Mouse (Mus musculus): Measurements from ENCODE around the gene Npnt. TPM values are rescaled to one million over a fixed set of nuclear protein-coding genes. Genes with fewer than 3 reads are reported as not detected.

Npnt gene
- polyA plus RNA-seq, 1 experiment, result 0.87 TPM

DNA sequence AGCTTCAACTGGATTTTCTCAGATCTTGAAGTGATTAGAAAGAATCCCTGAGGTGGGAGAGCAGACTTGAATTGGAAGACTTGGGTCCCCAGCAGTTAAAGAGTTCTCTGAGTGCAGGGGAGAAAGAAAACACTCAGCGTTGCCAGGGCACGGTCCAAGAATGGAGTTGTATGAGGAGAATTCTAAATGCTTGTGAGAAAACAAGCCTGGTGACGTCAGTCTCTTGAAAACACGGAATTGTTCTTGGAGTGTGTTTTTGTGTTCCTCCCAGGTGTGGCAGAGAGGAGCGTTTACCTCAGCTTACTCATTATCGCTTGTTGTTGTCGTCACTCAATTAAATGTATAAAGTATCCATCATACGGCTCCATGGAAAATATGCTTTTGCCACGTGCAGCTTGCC, 69.3 kb downstream of the Npnt start:
- TF ChIP-seq POLR2A (IDR thresholded peaks at IDR 0.05; ENCODE audit: borderline replicate concordance, control insufficient read depth, low read depth, low read length) (no peak), CTCF (IDR thresholded peaks at IDR 0.05; ENCODE audit: control insufficient read depth, insufficient read depth, low read length) (no peak)
- H3K4me1 ChIP-seq (ENCODE audit: control insufficient read depth, insufficient read depth, low read length), result no peaks in the 10 kb centered on the region
- no peak overlapping the region for H3K27ac ChIP-seq (ENCODE audit: control insufficient read depth, insufficient read depth, low read depth, low read length, poor library complexity)
- 80% methylated on average over 9 of the region's 9 CpGs for WGBS
- H3K4me3 ChIP-seq (replicated peaks; ENCODE audit: control insufficient read depth, low read depth, low read length), result no peak overlapping the region

DNA sequence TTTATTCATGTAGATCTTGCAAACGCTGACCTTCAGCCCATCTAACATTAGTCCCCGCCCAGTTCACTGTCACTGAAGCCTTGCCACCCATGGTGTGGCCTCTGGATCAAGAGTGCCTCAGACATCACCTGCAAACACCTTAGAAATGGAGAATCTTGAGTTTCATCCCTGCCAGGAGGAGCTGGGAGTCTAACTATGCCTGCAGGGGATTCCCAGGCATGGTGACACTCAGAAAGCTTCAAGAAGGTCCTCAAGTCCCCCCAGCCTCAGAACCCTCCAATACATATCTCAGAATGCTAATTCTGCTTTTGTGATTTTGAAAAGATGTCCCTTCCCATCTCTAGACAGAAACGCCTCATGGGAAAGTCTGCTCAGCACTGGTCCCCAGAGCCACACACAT, 69.7 kb downstream of the Npnt start:
- no peak overlapping the region for H3K27ac ChIP-seq (ENCODE audit: control insufficient read depth, insufficient read depth, low read depth, low read length, poor library complexity)
- no peak overlapping the region for H3K4me3 ChIP-seq (replicated peaks; ENCODE audit: control insufficient read depth, low read depth, low read length)
- H3K4me1 ChIP-seq (ENCODE audit: control insufficient read depth, insufficient read depth, low read length), result no peaks in the 10 kb centered on the region
- TF ChIP-seq POLR2A (IDR thresholded peaks at IDR 0.05; ENCODE audit: borderline replicate concordance, control insufficient read depth, low read depth, low read length) (no peak), CTCF (IDR thresholded peaks at IDR 0.05; ENCODE audit: control insufficient read depth, insufficient read depth, low read length) (no peak)
- WGBS, result 78% methylated on average over 3 of the region's 3 CpGs

DNA sequence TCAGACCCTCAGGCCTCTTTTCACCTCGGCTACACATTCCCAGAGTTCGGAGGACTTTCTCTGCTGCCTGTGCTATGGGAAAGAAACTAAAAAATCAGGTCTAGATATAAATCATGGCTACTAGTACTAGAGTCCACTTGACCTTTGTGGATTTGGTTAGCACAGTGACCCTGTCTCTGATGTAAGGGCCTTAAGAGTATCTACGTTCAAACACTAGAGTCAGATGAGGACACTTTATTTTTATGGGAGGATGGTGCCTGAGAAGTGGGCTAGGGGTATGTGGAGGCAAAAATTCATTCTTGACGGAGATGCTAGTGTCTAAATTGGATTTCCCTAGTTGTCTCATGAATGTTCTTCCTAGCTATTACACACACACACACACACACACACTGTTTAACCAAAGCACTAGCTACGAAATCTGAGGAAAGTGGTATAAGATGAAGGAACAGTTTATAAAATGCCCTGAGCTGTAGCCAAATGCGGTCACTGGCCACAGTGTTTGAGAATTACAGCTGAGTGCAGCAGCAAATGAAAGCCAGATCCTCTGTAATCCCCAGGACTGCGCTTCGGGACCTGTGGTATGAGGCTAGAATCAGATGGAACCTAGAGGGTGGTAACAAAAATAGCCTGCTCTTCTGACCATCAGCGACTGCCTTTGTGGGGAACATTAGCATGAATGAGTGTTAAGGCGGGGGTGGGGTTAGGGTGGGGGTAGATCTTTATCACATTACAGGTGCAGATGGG, 73.0 kb downstream of the Npnt start:
- Histone ChIP-seq H3K4me3 (replicated peaks; ENCODE audit: control insufficient read depth, low read depth, low read length) (no peak overlapping the region), H3K27ac (ENCODE audit: control insufficient read depth, insufficient read depth, low read depth, low read length, poor library complexity) (no peak overlapping the region), H3K4me1 (ENCODE audit: control insufficient read depth, insufficient read depth, low read length) (no peaks in the 10 kb centered on the region)
- TF ChIP-seq POLR2A (IDR thresholded peaks at IDR 0.05; ENCODE audit: borderline replicate concordance, control insufficient read depth, low read depth, low read length), result no peak
- TF ChIP-seq CTCF (IDR thresholded peaks at IDR 0.05; ENCODE audit: control insufficient read depth, insufficient read depth, low read length), result no peak
- 77% methylated on average over 10 of the region's 10 CpGs for WGBS

DNA sequence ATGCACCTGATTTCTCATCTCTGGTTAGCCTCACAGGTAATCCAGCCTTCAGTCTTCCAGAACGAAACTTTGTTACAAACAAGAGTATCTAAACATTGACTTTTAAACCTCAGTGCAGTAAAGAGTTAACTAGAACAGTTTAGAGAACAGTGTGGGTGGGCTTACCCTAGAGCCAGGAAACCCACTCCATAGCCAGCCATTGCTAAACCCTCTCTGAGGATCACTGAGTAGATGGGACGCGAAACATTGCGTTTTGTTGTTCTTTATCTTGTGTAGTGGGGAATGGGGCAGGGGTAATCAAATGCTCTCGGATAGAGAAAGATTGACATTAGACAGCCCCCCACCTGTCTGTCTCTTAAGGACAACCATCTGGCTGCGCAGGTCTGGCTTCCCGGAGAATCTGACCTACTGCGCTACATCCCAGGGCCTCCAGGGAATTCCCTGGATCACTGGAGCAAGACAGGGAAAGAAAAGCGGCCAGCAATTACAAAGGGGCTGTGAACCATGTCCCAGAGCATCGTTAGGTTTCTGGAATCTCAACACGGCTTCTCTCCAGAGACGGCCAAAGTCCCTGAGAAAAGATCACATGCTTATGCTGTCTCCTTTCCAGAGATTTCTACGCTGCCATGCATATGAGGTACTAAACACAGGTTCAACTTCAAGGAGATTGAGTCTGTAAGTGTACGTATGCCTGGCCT, 73.9 kb downstream of the Npnt start:
- Histone ChIP-seq H3K4me1 (ENCODE audit: control insufficient read depth, insufficient read depth, low read length) (no peaks in the 10 kb centered on the region), H3K4me3 (replicated peaks; ENCODE audit: control insufficient read depth, low read depth, low read length) (no peak overlapping the region), H3K27ac (ENCODE audit: control insufficient read depth, insufficient read depth, low read depth, low read length, poor library complexity) (no peak overlapping the region)
- TF ChIP-seq POLR2A (IDR thresholded peaks at IDR 0.05; ENCODE audit: borderline replicate concordance, control insufficient read depth, low read depth, low read length) (no peak), CTCF (IDR thresholded peaks at IDR 0.05; ENCODE audit: control insufficient read depth, insufficient read depth, low read length) (no peak)
- WGBS, result 89% methylated on average over 14 of the region's 14 CpGs

DNA sequence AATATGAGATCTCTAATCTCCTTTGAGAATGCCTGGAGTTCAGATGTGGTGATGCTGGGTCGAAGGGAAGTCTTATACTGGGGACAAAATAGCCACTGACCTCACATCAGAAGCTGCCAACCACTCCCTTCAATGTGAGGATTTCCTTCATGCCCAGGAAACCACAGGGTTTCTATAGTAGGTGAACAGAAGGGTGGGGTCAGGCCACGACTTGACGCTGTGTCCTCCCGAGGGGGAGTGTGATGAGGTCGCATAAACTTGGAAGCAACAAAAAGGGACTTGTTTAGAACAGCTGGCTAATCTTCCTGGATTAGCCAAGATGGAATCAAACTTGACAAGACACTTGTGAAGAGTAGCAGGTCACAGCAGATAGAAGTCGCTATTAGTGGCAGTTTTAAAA, 76.8 kb downstream of the Npnt start:
- H3K4me3 ChIP-seq (replicated peaks; ENCODE audit: control insufficient read depth, low read depth, low read length), result no peak overlapping the region
- no peaks in the 10 kb centered on the region; the same call in 1 of the 2 replicates for H3K4me1 ChIP-seq (ENCODE audit: control insufficient read depth, insufficient read depth, low read length)
- H3K27ac ChIP-seq (ENCODE audit: control insufficient read depth, insufficient read depth, low read depth, low read length, poor library complexity), result no peak overlapping the region
- TF ChIP-seq POLR2A (IDR thresholded peaks at IDR 0.05; ENCODE audit: borderline replicate concordance, control insufficient read depth, low read depth, low read length) (no peak), CTCF (IDR thresholded peaks at IDR 0.05; ENCODE audit: control insufficient read depth, insufficient read depth, low read length) (no peak)
- 22% methylated on average over 6 of the region's 6 CpGs for WGBS

DNA sequence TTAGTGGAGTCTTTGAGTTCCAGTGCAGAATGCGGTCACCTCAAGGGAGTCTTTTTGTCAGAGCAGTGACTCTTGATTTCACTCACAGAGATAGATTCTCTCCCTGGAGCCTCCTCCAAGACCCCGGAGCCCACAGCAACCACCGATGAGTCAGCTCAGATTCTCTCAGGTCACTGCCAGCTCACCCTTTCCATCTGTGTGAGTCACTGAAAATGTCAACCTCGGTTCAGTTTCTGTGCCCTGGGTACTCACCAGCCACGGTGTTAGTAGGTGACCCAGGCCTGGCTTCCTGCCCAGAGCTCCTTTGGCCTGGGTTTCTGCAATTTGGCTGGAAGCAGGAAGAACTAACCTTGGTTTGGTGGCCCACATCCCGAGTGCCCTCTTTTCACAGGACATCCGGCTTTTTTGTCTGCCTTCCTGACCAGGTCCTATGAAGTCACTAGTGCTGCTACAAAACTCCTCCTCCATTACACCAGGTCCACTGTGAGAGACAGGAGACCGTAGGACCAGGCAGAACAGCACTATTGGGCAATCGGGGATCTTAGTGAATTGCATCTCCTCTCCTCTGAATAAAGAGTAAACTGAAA, 78.7 kb downstream of the Npnt start:
- WGBS, result 42% methylated on average over 9 of the region's 9 CpGs
- no peak for TF ChIP-seq CTCF (IDR thresholded peaks at IDR 0.05; ENCODE audit: control insufficient read depth, insufficient read depth, low read length)
- no peak for TF ChIP-seq POLR2A (IDR thresholded peaks at IDR 0.05; ENCODE audit: borderline replicate concordance, control insufficient read depth, low read depth, low read length)
- H3K27ac ChIP-seq (ENCODE audit: control insufficient read depth, insufficient read depth, low read depth, low read length, poor library complexity), result no peak overlapping the region
- H3K4me1 ChIP-seq (ENCODE audit: control insufficient read depth, insufficient read depth, low read length), result no peaks in the 10 kb centered on the region; the same call in 1 of the 2 replicates
- H3K4me3 ChIP-seq (replicated peaks; ENCODE audit: control insufficient read depth, low read depth, low read length), result no peak overlapping the region

DNA sequence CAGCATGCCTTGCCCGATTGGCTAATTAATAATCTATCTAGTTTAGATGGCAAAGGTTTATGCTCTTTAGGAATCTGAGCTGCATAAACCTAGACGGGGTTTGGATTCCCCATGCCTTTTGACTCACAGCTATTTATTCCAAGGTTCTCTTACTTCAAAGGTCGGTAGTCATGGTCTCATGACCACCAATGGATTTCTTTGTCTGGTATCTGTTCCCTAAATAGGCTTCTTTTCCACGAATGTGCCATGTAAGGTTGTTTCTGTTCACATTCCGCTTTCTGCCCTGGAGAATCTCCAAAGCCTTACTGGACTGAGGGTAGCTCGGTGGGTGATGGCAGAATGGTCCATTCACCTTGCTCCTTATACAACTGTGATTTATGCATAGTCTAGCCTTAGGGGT, 80.0 kb downstream of the Npnt start:
- Histone ChIP-seq H3K27ac (ENCODE audit: control insufficient read depth, insufficient read depth, low read depth, low read length, poor library complexity) (no peak overlapping the region), H3K4me3 (replicated peaks; ENCODE audit: control insufficient read depth, low read depth, low read length) (no peak overlapping the region), H3K4me1 (ENCODE audit: control insufficient read depth, insufficient read depth, low read length) (no peaks in the 10 kb centered on the region; the same call in 1 of the 2 replicates)
- TF ChIP-seq POLR2A (IDR thresholded peaks at IDR 0.05; ENCODE audit: borderline replicate concordance, control insufficient read depth, low read depth, low read length), result no peak
- TF ChIP-seq CTCF (IDR thresholded peaks at IDR 0.05; ENCODE audit: control insufficient read depth, insufficient read depth, low read length), result no peak
- WGBS, result 74% methylated on average over 6 of the region's 6 CpGs

DNA sequence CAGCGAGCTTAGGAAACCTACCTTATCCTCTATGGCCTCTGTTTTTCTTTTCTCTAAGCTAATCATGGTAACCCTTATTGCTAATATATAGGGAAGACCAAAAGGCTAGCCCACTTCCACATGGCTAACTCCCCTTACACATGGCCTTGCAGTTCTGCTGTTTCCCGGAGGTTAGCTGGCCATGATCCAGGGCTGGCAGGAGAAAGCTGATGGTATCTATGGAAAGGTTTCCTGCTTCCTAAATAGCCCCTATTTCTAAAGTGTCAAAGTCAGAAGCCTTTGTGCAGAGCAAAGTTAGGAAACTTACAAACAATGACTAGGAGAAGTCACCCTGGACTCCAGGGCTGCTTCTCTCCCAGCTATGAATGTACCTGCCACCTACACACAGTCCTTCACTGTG, 81.3 kb downstream of the Npnt start:
- WGBS, result 60% methylated on average over 2 of the region's 2 CpGs
- H3K27ac ChIP-seq (ENCODE audit: control insufficient read depth, insufficient read depth, low read depth, low read length, poor library complexity), result no peak overlapping the region
- no peak overlapping the region for H3K4me3 ChIP-seq (replicated peaks; ENCODE audit: control insufficient read depth, low read depth, low read length)
- TF ChIP-seq CTCF (IDR thresholded peaks at IDR 0.05; ENCODE audit: control insufficient read depth, insufficient read depth, low read length) (no peak), POLR2A (IDR thresholded peaks at IDR 0.05; ENCODE audit: borderline replicate concordance, control insufficient read depth, low read depth, low read length) (no peak)
- H3K4me1 ChIP-seq (ENCODE audit: control insufficient read depth, insufficient read depth, low read length), result no peaks in the 10 kb centered on the region; the same call in 1 of the 2 replicates

Data from bone marrow, adult 2 months (tissue).